Mouse (Mus musculus) adrenal gland, postnatal 10 days (tissue): ENCODE data around the gene Olfr735. TPM values are rescaled to one million over a fixed set of nuclear protein-coding genes. Genes with fewer than 3 reads are reported as not detected.
A peak's percentile ranks its signal among the peaks of the same experiment; 100 is the strongest.

Experiments
- DNase-seq: peaks from one replicate; pipeline ENCODE4 v3.0.0; 2021; ENCODE audit warnings: mixed read lengths
- long read RNA-seq, 2 experiments: library from polyadenylated mRNA; stranded (forward); transcript quantifications; one replicate each; pipeline ENCODE4 v2.0.0; 2021
- total RNA-seq, 2 experiments: library from RNA; stranded (reverse); gene quantifications; 2 replicates each; pipeline ENCODE4 v1.2.3; 2021

The Olfr735 gene
- not detected for total RNA-seq
- long read RNA-seq, experiment 1 = 0 reads
- long read RNA-seq, experiment 2 = 0 reads

GRCm38 (mm10) chr14:50348796-50349195, at the start of gene Olfr735:
Gene Olfr735, minus strand, starts transcription at chr14:50348872.
- DNase-seq = no peak

DNA sequence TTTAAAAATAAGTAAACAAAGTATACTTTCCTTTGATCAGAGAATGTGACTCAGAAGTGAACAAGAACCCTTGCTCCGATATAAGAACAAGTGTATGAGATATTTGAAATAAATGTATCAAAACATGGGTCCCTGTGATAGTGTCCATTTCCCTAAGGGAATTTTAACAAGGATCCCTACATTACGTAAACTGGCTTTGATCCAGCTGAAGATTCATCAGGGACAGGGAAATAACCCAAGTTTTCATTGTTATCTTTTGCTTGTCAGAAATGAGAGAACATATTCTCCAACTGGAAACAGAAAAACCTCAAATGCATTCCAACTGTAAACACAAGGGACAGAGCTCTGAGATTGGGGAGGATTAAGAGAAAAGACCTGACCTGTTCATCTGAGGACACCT, 32.2 kb upstream of the Olfr735 start, which contains the start of gene Olfr736:
Gene Olfr736 (plus strand): TSS at position 301 of the 400 bp plus-strand sequence.
- no peak for DNase-seq

GRCm38 (mm10) chr14:50363561-50363960, 14.9 kb upstream of the Olfr735 start:
- DNase-seq = no peak

DNA sequence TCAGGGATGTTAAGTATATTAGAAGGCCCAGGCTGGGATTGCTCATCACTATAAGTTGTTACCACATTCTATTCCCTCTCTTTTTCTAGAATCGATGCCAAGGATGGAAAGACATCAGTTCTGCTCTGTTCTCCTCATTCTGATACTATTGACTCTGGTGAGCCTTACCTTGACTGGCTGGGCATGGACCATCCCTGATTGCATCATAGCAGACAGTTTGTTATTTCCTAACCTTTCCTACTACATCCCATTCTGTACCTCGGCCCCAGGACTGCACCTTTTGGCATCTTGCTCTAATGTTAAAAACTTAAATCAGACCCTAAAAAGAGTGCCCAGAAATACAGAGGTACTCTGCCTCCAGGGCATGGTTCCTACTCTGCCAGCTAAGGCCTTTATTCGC, 11.8 kb upstream of the Olfr735 start:
- DNase-seq = no peak

GRCm38 (mm10) chr14:50357593-50357992, 8.9 kb upstream of the Olfr735 start, which contains the start of gene Tlr11:
Gene Tlr11, plus strand, starts transcription at chr14:50357914.
- no peak for DNase-seq

DNA sequence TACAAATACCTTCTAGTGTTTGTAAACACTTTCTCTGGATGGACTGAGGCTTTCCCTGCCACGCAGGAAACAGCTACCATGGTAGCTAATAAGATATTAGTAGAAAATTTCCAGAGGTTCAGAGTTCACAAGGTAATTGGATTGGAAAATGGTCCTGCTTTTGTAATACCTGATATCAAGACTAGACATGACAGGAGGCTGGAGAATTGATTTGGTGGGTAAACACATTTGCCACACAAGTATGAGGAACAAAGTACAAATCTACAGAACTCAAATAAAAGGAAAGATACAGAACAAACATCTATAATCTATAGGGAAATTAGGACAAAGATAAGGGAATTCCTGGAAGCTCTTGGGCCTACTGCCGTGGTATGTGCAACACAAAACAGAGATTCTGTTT, 8.1 kb upstream of the Olfr735 start:
- DNase-seq = no peak

GRCm38 (mm10) chr14:50352438-50352837, 3.8 kb upstream of the Olfr735 start:
- DNase-seq = peak; percentile 39

DNA sequence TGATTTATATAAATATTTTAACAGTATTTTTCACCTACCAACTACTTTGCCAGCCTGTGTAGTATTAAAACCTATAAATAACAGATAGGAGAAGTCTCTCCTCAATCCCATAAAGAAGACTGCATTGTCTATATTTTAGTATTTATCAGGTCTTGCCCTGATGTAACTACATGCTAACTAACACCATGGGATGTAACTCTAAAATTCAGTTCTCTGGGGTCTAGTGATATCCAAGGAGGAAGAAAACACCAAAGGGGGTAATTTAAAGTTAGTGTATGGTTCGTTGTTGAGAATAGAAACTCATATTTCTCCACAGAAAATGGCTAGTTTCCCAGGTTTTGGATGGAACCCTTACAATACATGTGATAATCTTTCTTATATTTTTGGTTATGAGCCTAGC, 22.0 kb downstream of the Olfr735 start, which contains the start of gene Olfr734:
Gene Olfr734 (minus strand): TSS at position 101 of the 400 bp plus-strand sequence.
- DNase-seq = no peak

- DNase-seq = no peak
Observed at GRCm38 (mm10) chr14:50301422-50301821, 47.2 kb downstream of the Olfr735 start, which contains the start of gene Olfr733. Gene Olfr733, minus strand, starts transcription at chr14:50301522.

Other genes starting within 250 kb of the Olfr735 start
- gene Olfr727, start 225.7 kb downstream of the Olfr735 start, total RNA-seq = not detected
- gene Olfr728, start 206.2 kb downstream of the Olfr735 start, total RNA-seq = not detected
- gene Olfr729, start 196.0 kb downstream of the Olfr735 start, total RNA-seq = not detected
- gene Olfr730, start 160.7 kb downstream of the Olfr735 start, total RNA-seq = not detected
- gene Olfr731, start 107.0 kb downstream of the Olfr735 start, total RNA-seq = not detected
- gene Olfr732, start 64.7 kb downstream of the Olfr735 start, total RNA-seq = not detected
- gene Olfr733, start 47.4 kb downstream of the Olfr735 start, total RNA-seq = not detected
- not detected for gene Olfr734, start 22.1 kb downstream of the Olfr735 start, total RNA-seq
- under 1 TPM; 0.30 to 0.51 TPM for gene Tlr11, start 9.0 kb upstream of the Olfr735 start, total RNA-seq
- gene Olfr736, start 32.3 kb upstream of the Olfr735 start, total RNA-seq = not detected
- gene Olfr738, start 58.7 kb upstream of the Olfr735 start, total RNA-seq = not detected
- gene Olfr739, start 69.8 kb upstream of the Olfr735 start, total RNA-seq = not detected
- not detected for gene Olfr740, start 96.7 kb upstream of the Olfr735 start, total RNA-seq
- not detected for gene Olfr741, start 123.9 kb upstream of the Olfr735 start, total RNA-seq
- not detected for gene Olfr742, start 154.7 kb upstream of the Olfr735 start, total RNA-seq
- gene Olfr743, start 173.0 kb upstream of the Olfr735 start, total RNA-seq = not detected